Mouse (Mus musculus): Measurements from ENCODE around the gene Rab19. TPM values are rescaled to one million over a fixed set of nuclear protein-coding genes. Genes with fewer than 3 reads are reported as not detected.
"Not testable (repeated sequence)": the region's sequence is repeated elsewhere in the genome, so short reads cannot be mapped to it uniquely, and the experiment has no call there.

The Rab19 gene
- polyA plus RNA-seq, 1 experiment from 2014 or later = 0.30 TPM

DNA sequence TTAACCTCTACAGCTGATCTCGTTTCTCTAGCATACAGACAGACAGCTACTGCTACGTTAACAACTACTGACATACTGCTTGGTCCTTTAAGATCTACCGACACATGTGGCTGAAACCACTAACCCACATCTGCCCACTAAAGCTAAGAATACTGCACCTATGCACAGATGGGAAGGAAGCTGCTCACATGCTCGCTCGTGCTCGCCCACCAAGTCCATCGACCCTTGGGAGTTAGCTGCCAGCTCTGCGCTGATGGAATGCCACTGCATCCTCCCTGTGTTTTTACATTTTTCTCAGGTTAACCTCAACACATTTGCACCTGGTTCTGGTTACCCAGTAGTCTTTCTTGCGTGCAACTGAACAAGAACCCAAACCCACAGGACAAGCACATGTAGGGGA lies 17.4 kb downstream of the Rab19 start:
- 93% methylated on average over 9 of the region's 9 CpGs for WGBS
- H3K9ac ChIP-seq (replicated peaks; ENCODE audit: low read depth, low read length) = no peak overlapping the region
- H3K4me1 ChIP-seq (replicated peaks; ENCODE audit: control insufficient read depth, insufficient read depth, low read length) = no peaks in the 10 kb centered on the region
- ATAC-seq = no peak
- H3K4me3 ChIP-seq (replicated peaks; ENCODE audit: low read length) = no peak overlapping the region
- peaks cover 9% of the 10 kb centered on the region; the same call in 1 of the 2 replicates for H3K36me3 ChIP-seq (ENCODE audit: control insufficient read depth, insufficient read depth)
- H3K4me2 ChIP-seq (ENCODE audit: low read length) = no peak overlapping the region
- no peak overlapping the region for H3K27ac ChIP-seq (ENCODE audit: low read length)
- no peaks in the 10 kb centered on the region for H3K9me3 ChIP-seq (ENCODE audit: control insufficient read depth, low read length)
- no peaks in the 10 kb centered on the region for H3K27me3 ChIP-seq (replicated peaks; ENCODE audit: control insufficient read depth, insufficient read depth, low read length)

GRCm38 (mm10) chr6:39400343-39400742 lies 19.4 kb downstream of the Rab19 start:
- H3K36me3 ChIP-seq (ENCODE audit: control insufficient read depth, insufficient read depth) = peaks cover 22% of the 10 kb centered on the region
- H3K4me2 ChIP-seq (ENCODE audit: low read length) = no peak overlapping the region
- no peaks in the 10 kb centered on the region for H3K27me3 ChIP-seq (replicated peaks; ENCODE audit: control insufficient read depth, insufficient read depth, low read length)
- no peak overlapping the region for H3K9ac ChIP-seq (replicated peaks; ENCODE audit: low read depth, low read length)
- 65% methylated on average over 7 of the region's 7 CpGs for WGBS
- no peaks in the 10 kb centered on the region for H3K9me3 ChIP-seq (ENCODE audit: control insufficient read depth, low read length)
- no peak overlapping the region for H3K27ac ChIP-seq (ENCODE audit: low read length)
- H3K4me3 ChIP-seq (replicated peaks; ENCODE audit: low read length) = no peak overlapping the region
- ATAC-seq = no peak
- H3K4me1 ChIP-seq (replicated peaks; ENCODE audit: control insufficient read depth, insufficient read depth, low read length) = no peaks in the 10 kb centered on the region

- WGBS = 92% methylated on average over 2 of the region's 2 CpGs
- Histone ChIP-seq H3K4me2 (ENCODE audit: low read length) (no peak overlapping the region), H3K9me3 (ENCODE audit: control insufficient read depth, low read length) (no peaks in the 10 kb centered on the region), H3K36me3 (ENCODE audit: control insufficient read depth, insufficient read depth) (peaks cover 24% of the 10 kb centered on the region), H3K27ac (ENCODE audit: low read length) (no peak overlapping the region), H3K9ac (replicated peaks; ENCODE audit: low read depth, low read length) (no peak overlapping the region), H3K4me1 (replicated peaks; ENCODE audit: control insufficient read depth, insufficient read depth, low read length) (no peaks in the 10 kb centered on the region), H3K27me3 (replicated peaks; ENCODE audit: control insufficient read depth, insufficient read depth, low read length) (no peaks in the 10 kb centered on the region), H3K4me3 (replicated peaks; ENCODE audit: low read length) (no peak overlapping the region)
- no peak for ATAC-seq
These were observed 22.2 kb downstream of the Rab19 start for GRCm38 (mm10) chr6:39403136-39403535.

DNA sequence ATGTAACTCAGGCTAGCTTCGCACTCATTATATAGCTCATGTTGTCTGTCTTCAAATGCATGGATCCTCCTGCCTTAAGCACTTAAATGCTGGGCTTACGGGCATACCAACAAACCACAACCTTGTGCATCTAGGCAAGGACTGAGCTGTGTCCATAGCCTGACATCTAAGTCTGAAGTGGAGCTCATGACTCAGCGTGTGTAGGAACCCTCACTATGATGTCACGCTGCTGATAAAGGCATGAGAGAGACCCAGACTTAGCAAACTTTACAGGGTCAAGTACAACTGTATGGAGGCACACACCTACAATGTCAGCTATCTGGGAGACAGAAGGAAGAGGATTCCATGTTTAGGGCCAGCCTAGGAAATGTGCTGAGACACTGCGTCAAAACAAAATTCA lies 25.5 kb downstream of the Rab19 start:
- ATAC-seq = no peak
- WGBS = 96% methylated on average over 5 of the region's 5 CpGs
- Histone ChIP-seq H3K9me3 (ENCODE audit: control insufficient read depth, low read length) (no peaks in the 10 kb centered on the region), H3K27me3 (replicated peaks; ENCODE audit: control insufficient read depth, insufficient read depth, low read length) (no peaks in the 10 kb centered on the region), H3K27ac (ENCODE audit: low read length) (no peak overlapping the region), H3K4me2 (ENCODE audit: low read length) (no peak overlapping the region), H3K36me3 (ENCODE audit: control insufficient read depth, insufficient read depth) (peaks cover 18% of the 10 kb centered on the region), H3K4me1 (replicated peaks; ENCODE audit: control insufficient read depth, insufficient read depth, low read length) (no peaks in the 10 kb centered on the region), H3K9ac (replicated peaks; ENCODE audit: low read depth, low read length) (no peak overlapping the region), H3K4me3 (replicated peaks; ENCODE audit: low read length) (no peak overlapping the region)

GRCm38 (mm10) chr6:39414106-39414505 lies 33.1 kb downstream of the Rab19 start:
- WGBS = 28% methylated on average over 1 of the region's 1 CpGs
- no peak for ATAC-seq
- no peaks in the 10 kb centered on the region for H3K9me3 ChIP-seq (ENCODE audit: control insufficient read depth, low read length)

DNA sequence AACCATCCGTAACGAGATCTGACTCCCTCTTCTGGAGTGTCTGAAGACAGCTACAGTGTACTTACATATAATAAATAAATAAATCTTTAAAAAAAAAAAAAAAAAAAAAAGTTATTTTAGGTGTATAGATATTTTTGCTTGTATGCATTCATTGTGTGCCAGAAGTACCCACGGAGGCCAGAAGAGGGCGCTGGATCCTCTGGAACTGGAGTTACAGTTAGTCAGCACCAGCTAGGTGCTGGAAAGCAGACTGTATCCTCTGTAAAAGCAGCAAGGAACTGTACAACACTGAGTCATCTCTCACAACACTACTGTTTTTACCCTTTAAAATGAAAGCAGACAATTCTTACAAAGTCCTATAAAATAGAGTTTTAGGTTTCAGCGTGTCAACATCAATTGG lies 34.8 kb downstream of the Rab19 start:
- H3K4me2 ChIP-seq (ENCODE audit: low read length) = no peak overlapping the region
- no peak overlapping the region for H3K4me3 ChIP-seq (replicated peaks; ENCODE audit: low read length)
- 52% methylated on average over 3 of the region's 5 CpGs for WGBS
- H3K9ac ChIP-seq (replicated peaks; ENCODE audit: low read depth, low read length) = no peak overlapping the region
- no peaks in the 10 kb centered on the region for H3K27me3 ChIP-seq (replicated peaks; ENCODE audit: control insufficient read depth, insufficient read depth, low read length)
- H3K36me3 ChIP-seq (ENCODE audit: control insufficient read depth, insufficient read depth) = no peaks in the 10 kb centered on the region
- peaks cover 18% of the 10 kb centered on the region for H3K4me1 ChIP-seq (replicated peaks; ENCODE audit: control insufficient read depth, insufficient read depth, low read length)
- no peak for ATAC-seq
- no peak overlapping the region for H3K27ac ChIP-seq (ENCODE audit: low read length)
- no peaks in the 10 kb centered on the region for H3K9me3 ChIP-seq (ENCODE audit: control insufficient read depth, low read length)

More at GRCm38 (mm10) chr6:39414106-39414505, 33.1 kb downstream of the Rab19 start:
- Histone ChIP-seq H3K27me3 (replicated peaks; ENCODE audit: control insufficient read depth, insufficient read depth, low read length) (no peaks in the 10 kb centered on the region), H3K4me1 (replicated peaks; ENCODE audit: control insufficient read depth, insufficient read depth, low read length) (peaks cover 18% of the 10 kb centered on the region), H3K4me2 (ENCODE audit: low read length) (no peak overlapping the region), H3K36me3 (ENCODE audit: control insufficient read depth, insufficient read depth) (no peaks in the 10 kb centered on the region), H3K4me3 (replicated peaks; ENCODE audit: low read length) (no peak overlapping the region), H3K27ac (ENCODE audit: low read length) (no peak overlapping the region), H3K9ac (replicated peaks; ENCODE audit: low read depth, low read length) (no peak overlapping the region)

GRCm38 (mm10) chr6:39416654-39417053 lies 35.7 kb downstream of the Rab19 start:
- not testable (repeated sequence) for ATAC-seq; H3K9me3 ChIP-seq (ENCODE audit: control insufficient read depth, low read length); H3K27me3 ChIP-seq (replicated peaks; ENCODE audit: control insufficient read depth, insufficient read depth, low read length); H3K27ac ChIP-seq (ENCODE audit: low read length); H3K4me3 ChIP-seq (replicated peaks; ENCODE audit: low read length); H3K4me2 ChIP-seq (ENCODE audit: low read length); H3K36me3 ChIP-seq (ENCODE audit: control insufficient read depth, insufficient read depth); H3K9ac ChIP-seq (replicated peaks; ENCODE audit: low read depth, low read length)
- peaks cover 18% of the 10 kb centered on the region for H3K4me1 ChIP-seq (replicated peaks; ENCODE audit: control insufficient read depth, insufficient read depth, low read length)

DNA sequence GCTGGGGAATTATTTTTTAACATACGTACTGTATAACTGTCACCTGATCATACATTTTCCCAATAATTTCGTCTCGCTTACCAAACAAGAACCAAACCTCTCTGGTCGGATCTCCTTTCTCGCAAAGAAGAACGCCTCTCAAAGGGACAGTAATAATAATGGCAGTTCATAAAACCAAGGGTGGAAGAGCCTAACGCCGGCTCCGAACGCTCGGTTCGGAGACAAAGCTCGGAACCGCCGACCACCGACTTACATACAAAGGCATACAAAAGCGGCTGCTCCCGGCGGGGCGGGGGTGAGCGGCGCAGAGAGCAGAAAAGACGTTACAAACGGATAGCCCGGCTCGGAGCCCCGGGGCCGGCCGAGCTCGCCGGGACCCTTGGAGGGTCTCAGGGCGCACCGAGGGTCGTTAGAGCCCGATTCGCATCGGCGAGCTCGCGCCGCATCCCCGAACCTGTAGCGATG lies 38.4 kb downstream of the Rab19 start:
- Histone ChIP-seq H3K4me1 (replicated peaks; ENCODE audit: control insufficient read depth, insufficient read depth, low read length) (peaks cover 13% of the 10 kb centered on the region), H3K4me3 (replicated peaks; ENCODE audit: low read length) (peak overlapping the region; percentile 90), H3K9me3 (ENCODE audit: control insufficient read depth, low read length) (no peaks in the 10 kb centered on the region), H3K9ac (replicated peaks; ENCODE audit: low read depth, low read length) (peak overlapping the region; percentile 90), H3K27ac (ENCODE audit: low read length) (peak overlapping the region; percentile 94), H3K36me3 (ENCODE audit: control insufficient read depth, insufficient read depth) (no peaks in the 10 kb centered on the region), H3K27me3 (replicated peaks; ENCODE audit: control insufficient read depth, insufficient read depth, low read length) (no peaks in the 10 kb centered on the region), H3K4me2 (ENCODE audit: low read length) (peak overlapping the region; percentile 72)
- ATAC-seq = no peak
- under 1% methylated on average over 43 of the region's 43 CpGs for WGBS

DNA sequence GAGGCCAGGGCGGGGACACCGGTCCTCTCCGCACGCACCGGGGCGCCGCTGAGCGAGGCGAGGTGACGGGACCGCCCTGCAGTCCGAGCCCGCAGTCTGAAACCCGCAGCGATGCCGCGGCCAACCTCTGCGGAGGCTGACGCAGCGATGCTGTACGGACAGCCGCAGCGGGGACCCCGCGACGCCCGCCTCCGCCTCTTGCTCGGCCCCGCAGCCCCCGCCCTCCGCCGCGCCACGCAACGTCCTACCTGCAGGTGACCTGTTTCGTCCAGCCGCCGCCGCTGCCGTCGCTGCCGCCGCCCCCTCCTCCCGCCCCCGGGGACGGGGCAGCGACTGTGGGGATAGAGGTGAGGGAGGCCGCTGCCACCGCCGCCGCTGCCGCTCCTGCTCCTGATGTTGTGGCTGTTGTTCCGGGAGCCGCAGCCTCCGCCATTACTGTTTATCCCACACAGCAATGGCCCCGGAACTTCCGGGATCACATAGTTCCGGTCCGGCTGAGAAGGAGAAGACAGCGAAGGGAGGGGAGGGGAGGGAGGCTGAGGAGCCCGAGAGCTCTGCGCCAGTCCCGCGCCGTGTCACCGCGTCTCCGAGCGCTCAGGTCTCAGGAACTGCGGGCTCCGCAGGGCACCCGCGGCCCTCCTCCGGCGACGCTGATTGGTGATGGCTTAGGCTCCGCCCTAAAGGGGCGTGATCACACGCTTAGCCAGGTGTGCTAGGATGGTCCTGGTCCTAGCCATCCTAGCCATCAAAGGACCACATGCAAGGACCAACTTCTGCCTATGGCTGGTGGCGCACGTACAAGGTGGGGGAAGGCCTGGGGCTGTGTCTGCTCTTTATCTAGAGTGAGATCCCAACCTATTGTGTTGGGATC lies 39.1 kb downstream of the Rab19 start, which contains the start of gene Mkrn1:
Gene Mkrn1 (minus strand): TSS at position 612 of the 871 bp plus-strand sequence.
- no peaks in the 10 kb centered on the region for H3K9me3 ChIP-seq (ENCODE audit: control insufficient read depth, low read length)
- H3K27ac ChIP-seq (ENCODE audit: low read length) = peak within 1 kb of the TSS; percentile 94
- ATAC-seq = peak; percentile 94
- peak within 1 kb of the TSS; percentile 90 for H3K9ac ChIP-seq (replicated peaks; ENCODE audit: low read depth, low read length)
- under 1% methylated on average over 66 of the region's 82 CpGs for WGBS
- no peaks in the 10 kb centered on the region for H3K36me3 ChIP-seq (ENCODE audit: control insufficient read depth, insufficient read depth)
- H3K4me3 ChIP-seq (replicated peaks; ENCODE audit: low read length) = peak within 1 kb of the TSS; percentile 90
- peaks cover 13% of the 10 kb centered on the region for H3K4me1 ChIP-seq (replicated peaks; ENCODE audit: control insufficient read depth, insufficient read depth, low read length)
- no peaks in the 10 kb centered on the region for H3K27me3 ChIP-seq (replicated peaks; ENCODE audit: control insufficient read depth, insufficient read depth, low read length)
- H3K4me2 ChIP-seq (ENCODE audit: low read length) = peak within 1 kb of the TSS; percentile 72

Data from forebrain, embryonic 16.5 days (tissue).